Mouse (Mus musculus) v-Abl transformed pro-B cells (cell line): ENCODE data around the gene Rbfox1.

ENCODE experiments used
- in situ Hi-C, 2 experiments: fragments of 400-800 bp; cut with MboI; formaldehyde crosslinking; loops; one replicate each; pipeline ENCODE4 v1.15.1; 2025; ENCODE audit not compliant: unreplicated experiment in 2 of 2

Rbfox1 gene

DNA sequence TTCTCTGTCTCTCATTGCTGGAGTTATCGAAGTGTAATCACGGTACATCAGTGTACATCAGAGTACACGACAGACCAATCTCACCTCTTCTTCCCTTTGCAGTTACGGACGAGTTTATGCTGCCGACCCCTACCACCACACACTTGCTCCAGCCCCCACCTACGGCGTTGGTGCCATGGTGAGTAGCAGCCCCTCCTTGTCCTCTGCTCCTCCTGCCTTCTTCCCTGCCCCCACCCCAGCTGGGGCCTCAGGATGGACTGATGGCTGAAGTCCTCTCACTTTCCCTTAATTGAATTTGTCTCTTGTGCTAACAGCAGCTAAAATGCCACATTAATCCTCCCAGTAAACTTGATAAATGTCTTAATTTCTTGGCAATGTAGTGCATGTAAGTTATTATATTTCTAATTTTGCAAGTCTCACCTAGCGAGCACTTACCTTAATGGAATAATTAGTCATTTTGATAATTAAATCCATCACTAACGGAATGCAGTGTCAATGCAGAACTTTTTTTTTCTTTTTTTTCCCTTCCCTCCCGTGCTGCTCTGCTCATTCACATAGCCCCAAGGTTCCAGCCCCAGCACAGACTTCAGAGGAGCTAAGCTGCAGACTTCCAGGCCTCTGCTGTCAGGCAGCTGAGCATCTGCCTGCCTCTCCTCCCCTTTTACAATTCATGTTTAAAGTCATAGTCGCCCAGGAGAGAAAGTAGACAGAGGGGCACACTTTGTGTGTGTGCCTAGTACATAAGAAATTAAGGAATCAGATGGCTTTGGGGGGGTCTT, 1522.9 kb downstream of the Rbfox1 start:
- in situ Hi-C loops = no loop called here

DNA sequence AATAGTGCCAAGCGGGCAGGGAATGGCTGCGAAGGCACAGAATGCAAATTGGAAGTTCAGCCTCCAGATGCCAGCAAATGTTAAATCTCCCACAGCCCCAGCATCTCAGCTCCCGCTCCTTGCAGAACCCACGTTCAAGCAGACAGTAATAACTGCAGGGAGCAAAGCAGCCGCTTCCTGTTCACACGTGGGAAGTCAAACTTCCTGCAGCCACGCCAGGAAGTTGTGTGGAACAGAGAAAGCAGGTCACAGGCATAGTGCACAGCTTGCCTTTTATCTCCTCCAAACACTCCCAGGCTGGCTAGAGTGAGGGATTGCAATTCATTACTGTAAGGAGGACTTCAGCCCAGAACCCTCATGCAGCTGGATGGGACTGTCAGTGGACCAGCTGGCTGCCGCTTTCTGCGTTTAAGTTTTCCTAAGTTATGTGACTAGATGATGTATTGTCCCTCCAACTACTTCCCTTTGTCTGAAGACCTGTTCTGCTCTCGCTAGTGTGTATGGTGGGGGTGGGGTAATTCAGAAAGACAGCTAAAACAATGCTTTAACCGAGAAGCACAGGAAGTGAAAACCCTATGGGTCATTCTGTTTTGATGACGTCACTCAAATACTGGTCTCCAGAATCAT, 1534.6 kb downstream of the Rbfox1 start:
- in situ Hi-C loops = no loop called here

GRCm38 (mm10) chr16:7425386-7426089, 1540.4 kb downstream of the Rbfox1 start:
- in situ Hi-C loops = no loop called here

DNA sequence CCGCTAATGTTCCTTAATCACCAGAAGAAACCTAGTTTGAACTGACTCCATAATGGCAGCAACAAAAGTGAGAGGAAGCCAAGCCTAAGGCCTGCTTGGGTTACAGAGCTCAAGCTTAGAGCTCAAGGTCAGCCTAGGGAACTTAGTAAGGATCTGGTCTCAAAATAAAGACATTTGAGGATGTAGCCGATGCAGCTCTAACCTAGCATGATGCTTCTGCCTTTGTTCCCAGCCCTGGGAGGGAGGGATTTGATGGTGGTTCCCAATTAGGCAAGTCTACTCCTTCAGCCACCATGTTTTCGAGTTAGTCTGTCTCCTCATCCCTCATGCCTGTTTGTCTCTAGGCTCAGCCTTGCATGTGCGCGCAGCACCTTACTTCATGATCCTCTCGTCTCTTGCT, 1548.1 kb downstream of the Rbfox1 start:
- in situ Hi-C loops = no loop called here

DNA sequence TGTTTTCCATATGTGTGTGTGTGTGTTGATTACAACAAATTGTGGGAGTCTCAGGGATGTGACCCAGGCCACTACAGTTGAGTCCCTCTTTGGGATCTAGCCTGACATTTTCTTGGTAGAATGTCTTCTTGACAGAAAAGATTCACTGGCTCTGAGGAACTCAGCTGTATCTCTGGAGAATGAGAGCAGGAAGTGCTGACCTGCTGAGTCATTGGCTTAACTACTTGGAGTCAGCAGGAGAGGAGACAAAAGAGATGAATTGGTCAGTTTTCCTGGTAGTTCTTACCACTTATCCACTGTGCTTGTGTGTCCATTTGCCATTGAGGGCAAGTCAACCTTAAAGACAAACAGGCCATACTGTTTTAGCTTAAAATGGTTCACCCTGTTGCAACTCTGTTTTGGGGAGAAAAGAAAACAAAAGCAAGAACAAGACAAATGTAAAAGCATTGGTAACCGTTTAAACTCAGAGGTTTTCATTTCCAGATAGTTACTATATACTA, 1561.7 kb downstream of the Rbfox1 start:
- in situ Hi-C loops = no loop called here

GRCm38 (mm10) chr16:7447718-7448649, 1562.8 kb downstream of the Rbfox1 start:
- in situ Hi-C loops = no loop called here

DNA sequence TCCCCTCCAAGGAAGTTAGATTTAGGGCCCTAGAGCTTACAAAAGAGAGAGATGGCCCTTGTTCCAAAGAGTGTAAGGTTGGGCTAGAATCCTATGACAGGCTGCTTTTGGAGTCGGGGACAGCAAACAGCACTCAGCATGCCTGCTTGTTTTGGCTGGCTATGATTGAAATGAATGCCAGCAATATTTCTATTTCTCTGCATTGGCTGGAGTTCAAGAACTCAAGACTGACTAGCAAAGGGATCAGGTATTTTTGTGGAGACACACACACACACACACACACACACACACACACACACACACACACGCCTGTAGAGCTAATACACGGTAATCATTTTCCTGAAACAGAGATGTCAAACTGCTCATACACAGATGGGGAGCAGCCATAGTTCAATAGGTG, 1566.0 kb downstream of the Rbfox1 start:
- in situ Hi-C loops = no loop called here

GRCm38 (mm10) chr16:7457571-7457970, 1572.4 kb downstream of the Rbfox1 start:
- in situ Hi-C loops = no loop called here
